In the genomic region with DNA sequence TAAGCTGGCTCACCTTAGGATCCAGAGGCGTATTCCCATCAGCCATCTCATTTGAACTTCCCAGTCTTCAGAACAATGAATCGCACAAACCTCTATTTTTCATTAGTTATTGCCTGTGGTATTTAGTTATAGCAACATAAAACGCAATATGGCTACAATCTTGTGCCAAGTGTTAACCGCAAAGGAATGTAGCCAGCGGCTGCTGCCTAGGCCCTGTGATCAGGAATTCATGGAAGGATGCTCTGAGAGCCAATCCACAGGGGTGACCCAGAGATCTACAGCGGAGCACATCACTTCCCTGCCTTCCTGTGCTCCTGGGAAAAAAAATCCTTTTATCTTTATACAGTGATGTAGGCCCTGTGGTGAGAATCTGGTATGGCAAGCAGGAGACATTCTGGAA, we compare ENCODE assay signal across 22 mouse cellular contexts.
"Had no signal": no experiment of that assay in that cellular context is flagged by ENCODE, and none has a peak within 500 bp of the region (broad histone marks: within the 10 kb centered on the region; RNA-seq: fewer than 3 reads in every experiment).

No protein-coding gene starts in this region.

- H3K4me1 ChIP-seq: heart, embryonic 13.5 days; hindbrain, embryonic 13.5 days; hindbrain, embryonic 15.5 days; liver, embryonic 12.5 days had no signal

- H3K27me3 ChIP-seq: heart, embryonic 13.5 days; heart, embryonic 15.5 days; hindbrain, embryonic 13.5 days; hindbrain, embryonic 15.5 days; limb, embryonic 13.5 days; liver, embryonic 12.5 days had no signal

- H3K36me3 ChIP-seq: heart, embryonic 13.5 days; heart, embryonic 15.5 days; hindbrain, embryonic 13.5 days; hindbrain, embryonic 15.5 days; limb, embryonic 13.5 days; liver, embryonic 12.5 days had no signal

- H3K9ac ChIP-seq: heart, embryonic 13.5 days; heart, embryonic 15.5 days; hindbrain, embryonic 13.5 days; hindbrain, embryonic 15.5 days; limb, embryonic 13.5 days; liver, embryonic 12.5 days; liver, embryonic 14.5 days had no signal

- H3K27ac ChIP-seq: heart, adult 2 months; heart, embryonic 13.5 days; heart, embryonic 15.5 days; hindbrain, embryonic 13.5 days; hindbrain, embryonic 15.5 days; hindbrain, postnatal 0 days; left cerebral cortex, adult 2 months; limb, embryonic 13.5 days; liver, embryonic 12.5 days; liver, embryonic 14.5 days had no signal

- H3K4me3 ChIP-seq: heart, adult 2 months; heart, embryonic 13.5 days; heart, embryonic 15.5 days; hindbrain, embryonic 13.5 days; hindbrain, embryonic 15.5 days; left cerebral cortex, adult 2 months; limb, embryonic 13.5 days; liver, embryonic 12.5 days had no signal

- DNase-seq: gastrocnemius, postnatal 14 days; gastrocnemius, postnatal 36 days; heart, adult 11 months; heart, adult 2 months; heart, postnatal 14 days; heart, postnatal 36 days; kidney, adult 11 months; kidney, adult 2 months; kidney, postnatal 10 days; kidney, postnatal 25 days; kidney, postnatal 4 days had no signal

- H3K9me3 ChIP-seq: heart, embryonic 15.5 days; hindbrain, embryonic 13.5 days; hindbrain, embryonic 15.5 days; liver, embryonic 12.5 days had no signal

- H3K4me2 ChIP-seq: heart, embryonic 11.5 days; heart, embryonic 13.5 days; heart, embryonic 15.5 days; hindbrain, embryonic 13.5 days; hindbrain, embryonic 15.5 days; limb, embryonic 13.5 days; liver, embryonic 12.5 days had no signal

- ATAC-seq: hindbrain, postnatal 0 days; intestine, embryonic 16.5 days; liver, embryonic 12.5 days had no signal
